Mouse (Mus musculus): Measurements from ENCODE around the gene B4galnt1. TPM values are rescaled to one million over a fixed set of nuclear protein-coding genes. Genes with fewer than 3 reads are reported as not detected.
"Not testable (repeated sequence)": the region's sequence is repeated elsewhere in the genome, so short reads cannot be mapped to it uniquely, and the experiment has no call there.

Gene B4galnt1
- 100 to 1,000 TPM; 181 to 204 (median 188) TPM for polyA plus RNA-seq (2017; shearing (Covaris generic))

DNA sequence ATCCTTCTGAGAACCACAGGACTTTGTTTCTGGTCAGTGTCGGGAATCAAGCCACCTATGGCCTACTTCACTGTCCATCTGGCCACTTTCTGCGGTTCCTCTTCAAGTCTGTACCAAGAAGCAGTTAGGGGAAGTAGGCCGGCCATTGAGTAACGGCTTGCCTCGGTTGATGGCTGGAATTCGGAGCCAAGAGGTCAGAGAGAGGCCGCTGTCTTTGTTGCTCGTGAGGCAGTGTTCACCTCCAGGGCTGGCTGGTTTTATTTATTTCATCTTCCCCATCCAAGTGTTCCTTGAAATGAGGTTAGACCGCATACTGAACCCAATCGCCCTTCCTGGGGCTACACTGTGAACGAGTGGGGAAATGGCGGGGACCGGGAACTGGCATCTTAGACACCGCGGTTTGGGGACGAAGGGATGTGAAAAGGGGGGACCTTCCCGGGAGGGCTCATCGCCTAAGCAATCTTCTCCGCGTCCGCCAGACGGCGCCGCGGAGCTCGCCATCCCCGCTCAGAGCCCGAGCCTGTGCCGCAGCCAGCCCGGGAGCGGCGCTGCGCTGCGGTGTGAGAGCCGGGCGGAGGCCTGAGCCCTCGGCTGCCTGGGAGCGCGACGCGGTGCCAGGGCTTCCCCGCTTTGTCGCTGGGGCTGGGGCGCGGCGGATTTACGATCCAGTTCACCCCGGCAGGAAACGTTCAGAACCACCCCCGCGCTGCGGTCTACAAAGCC, at the start of gene B4galnt1:
Gene B4galnt1, plus strand, starts transcription at position 595 of the 723 bp plus-strand sequence.
- peak; percentile 35 for ATAC-seq

DNA sequence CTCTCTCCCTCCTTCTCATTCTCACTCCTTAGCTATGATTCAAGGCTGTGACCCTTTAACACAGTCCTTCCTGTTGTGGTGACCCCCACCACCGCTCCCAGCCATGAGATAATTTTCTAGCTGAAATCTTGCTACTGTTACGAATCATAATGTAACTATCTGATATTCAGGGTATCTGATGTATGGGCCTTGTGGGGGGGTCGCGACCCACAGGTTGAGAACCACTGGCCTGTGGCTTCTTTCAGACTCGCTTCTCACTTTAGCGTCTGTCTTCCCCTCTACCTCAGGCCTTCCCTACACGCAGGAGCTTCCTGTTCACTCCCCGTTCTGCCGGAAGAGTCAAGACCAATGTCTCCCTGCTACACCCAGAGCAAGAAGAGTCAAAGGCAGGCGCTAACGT, 46.6 kb upstream of the B4galnt1 start:
- no peak for ATAC-seq

DNA sequence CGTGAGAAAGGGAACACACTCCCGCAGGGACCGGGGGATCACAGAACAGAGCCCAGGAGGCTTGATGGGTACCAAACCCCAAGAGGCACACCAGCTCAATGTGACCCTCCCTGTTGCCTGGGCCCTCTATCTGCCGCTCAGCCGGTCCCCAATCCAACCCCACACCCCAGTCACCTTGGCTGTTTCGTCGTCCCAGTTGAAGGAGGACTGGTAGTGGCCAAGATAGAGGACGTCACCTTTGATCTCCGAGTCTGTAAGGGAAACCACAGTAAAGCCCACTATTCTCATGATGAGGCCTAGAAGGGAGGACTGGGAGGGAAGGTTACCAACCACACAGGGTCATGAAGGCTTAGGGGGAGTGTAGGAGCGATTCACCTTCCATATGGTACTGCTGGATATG, 45.8 kb upstream of the B4galnt1 start:
- no peak for ATAC-seq

DNA sequence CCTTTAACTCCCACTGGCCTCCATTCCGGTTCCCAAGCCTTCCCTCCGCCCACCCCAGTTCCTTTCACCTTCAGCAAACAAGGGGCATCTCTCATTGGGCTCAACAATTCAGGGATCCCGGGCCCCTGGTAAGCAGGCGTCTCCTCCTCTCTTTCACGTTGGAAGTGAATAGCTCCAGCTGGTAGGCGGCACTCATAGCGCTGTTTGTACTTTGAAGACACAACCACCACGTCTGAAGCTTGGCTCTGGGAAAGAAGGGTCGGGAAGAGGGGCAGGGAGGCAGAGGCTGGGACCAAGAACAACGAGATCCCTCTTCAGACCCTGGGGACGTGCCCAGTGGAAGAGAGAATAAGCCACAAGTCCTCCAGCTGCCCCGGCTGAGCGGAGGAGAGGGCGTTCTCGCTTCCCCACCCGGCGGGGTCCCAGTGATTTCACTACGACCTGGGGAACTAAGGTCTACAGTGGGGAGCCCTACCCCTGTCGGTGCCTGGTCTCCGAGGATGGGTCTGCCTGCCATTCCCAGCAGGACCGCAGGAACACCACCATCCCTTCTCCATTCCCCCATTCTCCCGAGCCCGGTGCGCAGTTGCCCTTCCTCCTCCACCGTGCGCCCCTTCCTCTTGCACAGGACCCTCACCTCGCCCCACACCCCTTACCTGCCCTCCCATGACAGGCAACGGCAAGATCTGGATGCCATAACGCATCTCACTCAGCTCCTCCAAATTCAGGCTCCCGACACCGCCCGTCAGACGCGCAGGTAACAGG, 44.5 kb upstream of the B4galnt1 start:
- ATAC-seq = no peak

- ATAC-seq = peak; percentile 99
These were observed 44.0 kb upstream of the B4galnt1 start, which contains the start of gene Os9 for GRCm38 (mm10) chr10:127121066-127121477. Os9 (minus strand) TSS chr10:127121131.

DNA sequence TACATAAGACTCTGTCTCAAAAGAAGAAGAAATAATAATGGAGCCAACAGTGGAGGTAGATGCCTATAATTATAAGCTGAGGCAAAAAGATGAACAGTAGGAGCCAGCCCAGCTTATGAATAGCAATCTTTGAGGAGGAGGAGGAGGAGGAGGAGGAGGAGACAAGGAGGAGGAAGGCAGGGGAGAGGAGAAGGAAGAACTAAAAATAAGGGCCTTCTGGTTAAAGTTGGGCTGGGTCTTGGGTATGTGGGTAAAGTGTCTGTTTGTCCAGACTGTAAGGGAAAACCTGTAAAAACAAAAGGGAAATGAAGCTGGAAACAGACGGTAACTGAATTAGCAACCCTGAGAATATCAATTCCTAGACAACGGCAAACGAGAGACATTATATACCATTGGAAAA, 43.0 kb upstream of the B4galnt1 start:
- ATAC-seq = no peak

GRCm38 (mm10) chr10:127122784-127123435, 42.1 kb upstream of the B4galnt1 start:
- no peak for ATAC-seq

DNA sequence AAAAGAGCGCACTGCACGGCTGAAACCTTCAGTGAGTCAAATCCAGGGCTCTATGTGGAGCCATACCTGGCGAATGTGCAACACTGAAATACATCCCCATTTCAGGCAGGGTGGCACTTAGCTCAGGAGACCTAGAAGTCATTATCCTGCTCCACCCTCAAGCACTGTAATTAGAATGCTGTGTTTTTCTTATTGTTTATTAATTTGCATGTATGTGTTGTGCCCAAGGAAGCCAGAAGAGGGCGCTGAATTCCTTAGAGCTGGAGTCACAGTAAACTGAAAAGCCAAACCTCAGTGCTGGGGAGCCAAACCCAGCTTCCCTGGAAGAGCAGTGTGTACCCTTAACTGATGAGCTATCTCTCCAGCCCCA, 41.6 kb upstream of the B4galnt1 start:
- ATAC-seq = no peak

GRCm38 (mm10) chr10:127125210-127126001, 39.6 kb upstream of the B4galnt1 start:
- ATAC-seq = peak; percentile 44

GRCm38 (mm10) chr10:127126579-127126978, 38.4 kb upstream of the B4galnt1 start:
- no peak for ATAC-seq

- ATAC-seq = no peak
These were observed 37.2 kb upstream of the B4galnt1 start for GRCm38 (mm10) chr10:127127711-127128279.

DNA sequence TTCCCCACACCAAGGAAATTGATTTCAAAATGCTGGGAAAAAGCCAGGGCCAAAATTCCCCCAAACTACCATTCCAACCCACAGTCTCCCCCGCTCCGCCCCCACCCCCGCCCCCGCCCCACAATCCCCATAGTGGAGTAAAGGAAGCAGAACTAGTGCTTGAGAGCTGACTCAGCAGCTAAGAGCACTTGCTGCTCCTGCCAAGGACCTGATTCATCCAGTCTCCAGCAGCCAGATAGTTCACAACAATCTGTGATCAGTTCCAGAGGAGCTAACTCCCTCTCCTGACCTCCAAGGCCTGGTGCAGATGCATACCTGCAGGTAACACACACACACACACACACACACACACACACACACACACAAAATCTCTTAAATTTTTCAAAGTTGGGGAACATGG, 35.6 kb upstream of the B4galnt1 start:
- ATAC-seq = no peak

DNA sequence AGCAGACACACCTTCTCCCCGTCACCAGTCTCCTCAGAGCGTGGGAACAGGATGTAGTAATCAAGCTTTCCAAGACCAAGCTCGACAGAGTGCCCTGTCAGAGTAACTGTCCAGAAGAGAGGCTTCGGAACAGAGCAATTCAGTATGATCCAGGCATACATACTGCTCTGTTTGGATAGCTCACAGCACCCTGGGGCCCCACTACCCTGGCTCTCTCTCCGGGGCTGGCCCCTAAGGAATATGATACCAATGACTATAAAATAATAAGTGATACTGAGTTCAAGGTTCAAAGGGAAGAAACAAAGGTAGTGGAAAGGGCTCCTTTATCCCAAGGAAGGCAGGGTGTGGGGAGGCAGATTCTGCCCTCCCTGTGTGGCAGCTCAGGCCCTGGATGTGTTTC, 32.6 kb upstream of the B4galnt1 start:
- no peak for ATAC-seq

DNA sequence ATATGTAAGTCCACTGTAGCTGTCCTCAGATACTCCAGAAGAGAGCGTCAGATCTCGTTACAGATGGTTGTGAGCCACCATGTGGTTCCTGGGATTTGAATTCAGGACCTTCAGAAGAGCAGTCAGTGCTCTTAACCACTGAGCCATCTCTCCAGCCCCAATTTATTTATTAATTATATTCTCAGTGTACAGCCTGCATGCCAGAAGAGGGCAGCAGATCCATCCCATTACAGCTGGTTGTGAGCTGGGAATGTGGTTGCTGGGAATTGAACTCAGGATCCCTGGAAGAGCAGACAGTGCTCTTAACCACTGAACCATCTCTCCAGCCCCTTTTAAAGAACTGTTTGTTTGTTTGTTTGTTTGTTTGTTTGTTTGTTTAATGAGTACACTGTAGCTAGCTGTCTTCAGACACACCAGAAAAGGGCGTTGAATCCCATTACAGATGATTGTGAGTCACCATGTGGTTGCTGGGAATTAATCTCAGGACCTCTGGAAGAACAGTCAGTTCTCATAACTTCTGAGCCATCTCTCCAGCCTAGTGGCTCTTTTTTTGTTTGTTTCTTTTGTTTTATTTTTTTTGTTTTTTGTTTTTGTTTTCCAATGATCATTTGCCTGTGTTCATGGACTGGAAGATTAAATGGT, 30.5 kb upstream of the B4galnt1 start:
- not testable (repeated sequence) for ATAC-seq

- peak; percentile 49 for ATAC-seq
These were observed 29.7 kb upstream of the B4galnt1 start for GRCm38 (mm10) chr10:127135118-127135836.

GRCm38 (mm10) chr10:127136510-127136909, 28.5 kb upstream of the B4galnt1 start:
- peak; percentile 70 for ATAC-seq

DNA sequence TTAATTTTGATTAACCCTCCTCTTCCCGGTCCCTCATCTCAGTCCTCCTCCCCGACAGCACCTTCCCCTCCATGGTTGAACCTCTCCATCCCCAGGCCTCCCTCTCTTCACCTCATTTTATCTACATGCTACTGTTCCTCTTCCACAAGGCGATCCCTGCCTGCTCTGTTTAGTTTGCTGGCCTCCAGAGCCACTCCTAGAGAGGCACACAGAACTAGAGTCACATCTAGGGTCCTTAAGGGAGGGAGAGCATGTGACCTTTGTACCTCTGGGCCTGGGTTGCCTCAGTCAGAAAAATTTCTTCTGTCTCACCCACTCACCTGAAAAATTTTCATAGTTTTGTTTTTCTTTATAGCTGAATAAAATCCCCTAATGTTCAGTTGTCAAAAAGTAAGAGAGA, 27.1 kb upstream of the B4galnt1 start:
- ATAC-seq = no peak

DNA sequence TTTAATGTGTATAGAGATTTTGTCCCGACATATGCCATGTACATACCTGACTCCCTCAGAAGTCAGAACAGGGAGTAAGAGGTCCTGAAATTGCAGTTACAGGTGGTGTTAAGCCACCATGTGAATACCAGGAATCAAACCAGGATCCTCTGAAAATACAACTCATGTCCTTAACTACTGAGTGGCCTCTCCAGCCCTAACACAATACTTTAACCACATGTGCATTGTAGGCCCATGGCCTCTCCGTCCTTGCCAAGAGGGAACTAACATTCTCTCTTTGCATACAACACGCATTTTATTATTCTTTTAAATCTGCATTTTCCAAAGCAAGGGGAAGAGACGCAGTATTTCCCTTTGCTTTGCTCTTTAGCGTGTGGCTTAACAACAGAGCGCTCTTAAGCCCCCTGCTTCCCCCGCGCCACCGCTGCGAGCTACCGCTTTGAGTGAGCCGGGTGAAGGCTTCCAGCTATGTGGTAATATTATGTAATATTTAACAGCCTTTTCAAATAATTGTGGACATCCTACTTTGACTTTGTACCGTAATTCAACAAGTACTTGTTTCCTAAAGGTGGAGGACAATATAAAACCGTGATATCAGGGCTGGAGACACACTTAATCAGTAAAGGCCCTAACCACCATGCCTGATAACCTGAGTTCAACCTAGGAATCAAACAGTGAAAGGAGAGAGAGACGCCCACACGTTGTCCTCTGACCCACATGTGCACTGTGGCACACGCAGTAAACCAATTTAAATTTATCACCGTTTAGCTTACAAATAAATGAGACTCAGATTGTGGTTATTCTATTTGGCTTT, 26.5 kb upstream of the B4galnt1 start:
- ATAC-seq = no peak

GRCm38 (mm10) chr10:127140971-127141370, 24.1 kb upstream of the B4galnt1 start:
- ATAC-seq = peak; percentile 28

- peak; percentile 74 for ATAC-seq
These were observed 23.5 kb upstream of the B4galnt1 start for GRCm38 (mm10) chr10:127141500-127141899.

All from inflammation-experienced regulatory T-cells, adult 6 months (primary cell).